Mouse (Mus musculus): ENCODE measurements around the gene Tnfrsf19.
A peak's percentile ranks its signal among the peaks of the same experiment; 100 is the strongest.

Tnfrsf19 gene

GRCm38 (mm10) chr14:61038082-61038472 lies 8.2 kb downstream of the Tnfrsf19 start:
- H3K4me3 ChIP-seq (replicated peaks; ENCODE audit: low read length) = peak overlapping the region; percentile 86
- H3K9me3 ChIP-seq (ENCODE audit: low read length) = no peaks in the 10 kb centered on the region
- H3K4me1 ChIP-seq (replicated peaks; ENCODE audit: low read depth, low read length) = peaks cover 40% of the 10 kb centered on the region
- 0 out of 2 replicates have a peak, but pooled peaks cover 11% of the 10 kb centered on the region for H3K27me3 ChIP-seq (ENCODE audit: insufficient read depth, low read length)
- no peak for TF ChIP-seq POU5F1 (IDR thresholded peaks at IDR 0.05; ENCODE audit: borderline replicate concordance, low read length)
- no peak for TF ChIP-seq NANOG (IDR thresholded peaks at IDR 0.05; ENCODE audit: borderline replicate concordance, low read length)
- TF ChIP-seq CTCF (conservative IDR thresholded peaks at IDR 0.05; ENCODE audit: low read length) = no peak
- no peaks in the 10 kb centered on the region for H3K36me3 ChIP-seq (ENCODE audit: insufficient read depth, low read length)

- H3K9me3 ChIP-seq (ENCODE audit: low read length) = no peaks in the 10 kb centered on the region
- H3K36me3 ChIP-seq (ENCODE audit: insufficient read depth, low read length) = no peaks in the 10 kb centered on the region
- peaks cover 36% of the 10 kb centered on the region for H3K4me1 ChIP-seq (replicated peaks; ENCODE audit: low read depth, low read length)
- 0 out of 2 replicates have a peak, but pooled peaks cover 11% of the 10 kb centered on the region for H3K27me3 ChIP-seq (ENCODE audit: insufficient read depth, low read length)
- H3K4me3 ChIP-seq (replicated peaks; ENCODE audit: low read length) = peak overlapping the region; percentile 86
- TF ChIP-seq CTCF (conservative IDR thresholded peaks at IDR 0.05; ENCODE audit: low read length) (no peak), NANOG (IDR thresholded peaks at IDR 0.05; ENCODE audit: borderline replicate concordance, low read length) (no peak), POU5F1 (IDR thresholded peaks at IDR 0.05; ENCODE audit: borderline replicate concordance, low read length) (no peak)
These were observed 8.8 kb downstream of the Tnfrsf19 start for GRCm38 (mm10) chr14:61037321-61038081.

GRCm38 (mm10) chr14:61030366-61030765 lies 15.9 kb downstream of the Tnfrsf19 start:
- no peaks in the 10 kb centered on the region for H3K36me3 ChIP-seq (ENCODE audit: insufficient read depth, low read length)
- H3K27me3 ChIP-seq (ENCODE audit: insufficient read depth, low read length) = peaks cover 2% of the 10 kb centered on the region; the same call in 1 of the 2 replicates
- H3K4me1 ChIP-seq (replicated peaks; ENCODE audit: low read depth, low read length) = 0 out of 2 replicates have a peak, but pooled peaks cover 5% of the 10 kb centered on the region
- H3K4me3 ChIP-seq (replicated peaks; ENCODE audit: low read length) = no peak overlapping the region
- TF ChIP-seq NANOG (IDR thresholded peaks at IDR 0.05; ENCODE audit: borderline replicate concordance, low read length) = no peak
- no peak for TF ChIP-seq POU5F1 (IDR thresholded peaks at IDR 0.05; ENCODE audit: borderline replicate concordance, low read length)
- no peak for TF ChIP-seq CTCF (conservative IDR thresholded peaks at IDR 0.05; ENCODE audit: low read length)
- H3K9me3 ChIP-seq (ENCODE audit: low read length) = no peaks in the 10 kb centered on the region

- no peak overlapping the region for H3K4me3 ChIP-seq (replicated peaks; ENCODE audit: low read length)
- TF ChIP-seq POU5F1 (IDR thresholded peaks at IDR 0.05; ENCODE audit: borderline replicate concordance, low read length) = no peak
- no peak for TF ChIP-seq CTCF (conservative IDR thresholded peaks at IDR 0.05; ENCODE audit: low read length)
- no peak; the same call in 1 of the 2 replicates for TF ChIP-seq NANOG (IDR thresholded peaks at IDR 0.05; ENCODE audit: borderline replicate concordance, low read length)
These were observed 22.3 kb downstream of the Tnfrsf19 start for GRCm38 (mm10) chr14:61024006-61024405.

GRCm38 (mm10) chr14:61022383-61022782 lies 23.9 kb downstream of the Tnfrsf19 start:
- no peak for TF ChIP-seq CTCF (conservative IDR thresholded peaks at IDR 0.05; ENCODE audit: low read length)
- TF ChIP-seq NANOG (IDR thresholded peaks at IDR 0.05; ENCODE audit: borderline replicate concordance, low read length) = no peak
- no peak for TF ChIP-seq POU5F1 (IDR thresholded peaks at IDR 0.05; ENCODE audit: borderline replicate concordance, low read length)
- Histone ChIP-seq H3K4me3 (replicated peaks; ENCODE audit: low read length) (no peak overlapping the region), H3K36me3 (ENCODE audit: insufficient read depth, low read length) (no peaks in the 10 kb centered on the region), H3K9me3 (ENCODE audit: low read length) (no peaks in the 10 kb centered on the region), H3K4me1 (replicated peaks; ENCODE audit: low read depth, low read length) (peaks cover 46% of the 10 kb centered on the region), H3K27me3 (ENCODE audit: insufficient read depth, low read length) (peaks cover 7% of the 10 kb centered on the region; the same call in 1 of the 2 replicates)

More at GRCm38 (mm10) chr14:61024006-61024405, 22.3 kb downstream of the Tnfrsf19 start:
- Histone ChIP-seq H3K27me3 (ENCODE audit: insufficient read depth, low read length) (peaks cover 6% of the 10 kb centered on the region; the same call in 1 of the 2 replicates), H3K4me1 (replicated peaks; ENCODE audit: low read depth, low read length) (peaks cover 43% of the 10 kb centered on the region), H3K9me3 (ENCODE audit: low read length) (no peaks in the 10 kb centered on the region), H3K36me3 (ENCODE audit: insufficient read depth, low read length) (no peaks in the 10 kb centered on the region)

GRCm38 (mm10) chr14:61020968-61021367 lies 25.3 kb downstream of the Tnfrsf19 start:
- Histone ChIP-seq H3K4me1 (replicated peaks; ENCODE audit: low read depth, low read length) (peaks cover 46% of the 10 kb centered on the region), H3K27me3 (ENCODE audit: insufficient read depth, low read length) (peaks cover 14% of the 10 kb centered on the region; the same call in 1 of the 2 replicates), H3K4me3 (replicated peaks; ENCODE audit: low read length) (no peak overlapping the region), H3K36me3 (ENCODE audit: insufficient read depth, low read length) (no peaks in the 10 kb centered on the region), H3K9me3 (ENCODE audit: low read length) (no peaks in the 10 kb centered on the region)
- no peak for TF ChIP-seq POU5F1 (IDR thresholded peaks at IDR 0.05; ENCODE audit: borderline replicate concordance, low read length)
- TF ChIP-seq CTCF (conservative IDR thresholded peaks at IDR 0.05; ENCODE audit: low read length) = no peak

GRCm38 (mm10) chr14:61019880-61020279 lies 26.4 kb downstream of the Tnfrsf19 start:
- peaks cover 44% of the 10 kb centered on the region for H3K4me1 ChIP-seq (replicated peaks; ENCODE audit: low read depth, low read length)
- H3K36me3 ChIP-seq (ENCODE audit: insufficient read depth, low read length) = no peaks in the 10 kb centered on the region
- no peak for TF ChIP-seq POU5F1 (IDR thresholded peaks at IDR 0.05; ENCODE audit: borderline replicate concordance, low read length)
- TF ChIP-seq NANOG (IDR thresholded peaks at IDR 0.05; ENCODE audit: borderline replicate concordance, low read length) = no peak
- no peak for TF ChIP-seq CTCF (conservative IDR thresholded peaks at IDR 0.05; ENCODE audit: low read length)
- H3K4me3 ChIP-seq (replicated peaks; ENCODE audit: low read length) = no peak overlapping the region
- H3K9me3 ChIP-seq (ENCODE audit: low read length) = no peaks in the 10 kb centered on the region
- peaks cover 10% of the 10 kb centered on the region; the same call in 1 of the 2 replicates for H3K27me3 ChIP-seq (ENCODE audit: insufficient read depth, low read length)

GRCm38 (mm10) chr14:61014544-61014943 lies 31.7 kb downstream of the Tnfrsf19 start:
- H3K4me3 ChIP-seq (replicated peaks; ENCODE audit: low read length) = no peak overlapping the region
- H3K9me3 ChIP-seq (ENCODE audit: low read length) = no peaks in the 10 kb centered on the region
- H3K36me3 ChIP-seq (ENCODE audit: insufficient read depth, low read length) = no peaks in the 10 kb centered on the region
- peaks cover 19% of the 10 kb centered on the region; the same call in 1 of the 2 replicates for H3K27me3 ChIP-seq (ENCODE audit: insufficient read depth, low read length)
- H3K4me1 ChIP-seq (replicated peaks; ENCODE audit: low read depth, low read length) = peaks cover 29% of the 10 kb centered on the region
- TF ChIP-seq POU5F1 (IDR thresholded peaks at IDR 0.05; ENCODE audit: borderline replicate concordance, low read length) (no peak), CTCF (conservative IDR thresholded peaks at IDR 0.05; ENCODE audit: low read length) (no peak)

Measured in E14TG2a.4 (cell line).